Mouse (Mus musculus) stomach, postnatal 0 days (tissue): ENCODE results near the gene Tmem44. TPM values are rescaled to one million over a fixed set of nuclear protein-coding genes. Genes with fewer than 3 reads are reported as not detected.

Experiments
- ATAC-seq: fragments of 200-750 bp; cut with Nextera tagmentation; 2 replicates; pipeline ENCODE4 v1.8.0; 2017; ENCODE audit not compliant: low FRiP score, low TSS enrichment
- DNase-seq: peaks from one replicate; pipeline ENCODE4 v3.0.0-alpha.2; 2016; ENCODE audit warnings: low spot score
- H3K27ac ChIP-seq: fragments of 300-500 bp; sonication (generic); replicated peaks from 2 replicates; pipeline ENCODE4 v1.5.1; 2014; ENCODE audit warnings: mild to moderate bottlenecking, control low read depth
- H3K27me3 ChIP-seq: fragments of 300-500 bp; sonication (generic); 2 replicates; pipeline ENCODE4 v1.6.1; 2014; ENCODE audit warnings: low read length; ENCODE audit not compliant: control insufficient read depth, insufficient read depth
- H3K36me3 ChIP-seq: fragments of 300-500 bp; sonication (generic); 2 replicates; pipeline ENCODE4 v1.6.1; 2014; ENCODE audit warnings: low read length, mixed read lengths; ENCODE audit not compliant: control insufficient read depth, insufficient read depth
- H3K4me1 ChIP-seq: fragments of 300-500 bp; sonication (generic); replicated peaks from 2 replicates; pipeline ENCODE4 v1.6.1; 2014; ENCODE audit warnings: antibody characterized with exemption; ENCODE audit not compliant: control insufficient read depth, insufficient read depth
- H3K4me2 ChIP-seq: fragments of 300-500 bp; sonication (generic); replicated peaks from 2 replicates; pipeline ENCODE4 v1.6.1; 2014; ENCODE audit warnings: low read depth, mild to moderate bottlenecking, control low read depth, moderate library complexity
- H3K4me3 ChIP-seq: fragments of 300-500 bp; sonication (generic); 2 replicates; pipeline ENCODE4 v1.5.1; 2014; ENCODE audit warnings: low read depth, low read length, control low read depth
- H3K9ac ChIP-seq: fragments of 300-500 bp; sonication (generic); 2 replicates; pipeline ENCODE4 v1.6.1; 2014; ENCODE audit warnings: mild to moderate bottlenecking, low read length, control low read depth, mixed read lengths
- H3K9me3 ChIP-seq: fragments of 300-500 bp; sonication (generic); 2 replicates; pipeline ENCODE4 v1.6.1; 2016; ENCODE audit warnings: low read length; ENCODE audit not compliant: control insufficient read depth
- CTCF ChIP-seq: IDR thresholded peaks from 2 replicates; pipeline ENCODE4 v1.5.1; 2016; ENCODE audit warnings: antibody characterized with exemption, low read depth, mild to moderate bottlenecking, moderate library complexity
- EP300 ChIP-seq: optimal IDR thresholded peaks from 2 replicates; pipeline ENCODE3; 2016; ENCODE audit warnings: antibody characterized with exemption
- WGBS: fragments of 180-500 bp; shearing (Covaris S2); extraction: QIAGEN DNeasy Blood & Tissue Kit; methylation state at CpG from one replicate; pipeline ENCODE4 v1.1.7; 2014; 5-methylcytosine and 5-hydroxymethylcytosine counted together
- polyA plus RNA-seq: library from polyadenylated mRNA; unstranded; fragments of >200 nt; fragmentation: Nextera tagmentation; extraction: Ambion mirVana; gene quantifications from 2 replicates; pipeline ENCODE4 v1.2.1, GENCODE M21; 2015

Gene Tmem44
- polyA plus RNA-seq, 1 experiment from 2014 or later = 3.5 TPM

DNA sequence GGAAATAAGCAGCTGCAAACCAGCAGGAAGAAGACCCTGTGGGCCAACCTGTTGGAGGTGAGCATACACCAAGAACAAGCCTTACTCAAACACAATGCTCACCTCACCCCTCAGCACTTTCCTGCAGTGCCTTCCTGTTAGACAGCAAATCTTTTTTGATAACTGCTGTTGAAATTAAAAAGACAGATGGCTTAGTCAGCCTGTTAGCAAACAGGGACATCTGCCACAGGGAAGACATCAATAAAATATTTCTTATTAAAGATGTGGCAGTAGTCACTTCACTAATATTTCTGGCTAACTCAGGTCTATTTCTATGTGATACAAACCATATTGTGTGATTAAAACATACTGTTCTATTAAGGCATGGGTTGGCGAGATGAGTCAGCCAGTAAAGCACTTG lies 25.8 kb upstream of the Tmem44 start:
- DNase-seq = no peak
- ATAC-seq = no peak
- Histone ChIP-seq H3K36me3 (peaks cover 31% of the 10 kb centered on the region), H3K4me3 (no peak overlapping the region), H3K27ac (no peak overlapping the region), H3K4me1 (no peaks in the 10 kb centered on the region), H3K9ac (no peak overlapping the region), H3K27me3 (no peaks in the 10 kb centered on the region), H3K4me2 (no peak overlapping the region), H3K9me3 (no peaks in the 10 kb centered on the region)
- WGBS = 82% methylated on average over 1 of the region's 1 CpGs
- TF ChIP-seq CTCF (no peak), EP300 (no peak)

DNA sequence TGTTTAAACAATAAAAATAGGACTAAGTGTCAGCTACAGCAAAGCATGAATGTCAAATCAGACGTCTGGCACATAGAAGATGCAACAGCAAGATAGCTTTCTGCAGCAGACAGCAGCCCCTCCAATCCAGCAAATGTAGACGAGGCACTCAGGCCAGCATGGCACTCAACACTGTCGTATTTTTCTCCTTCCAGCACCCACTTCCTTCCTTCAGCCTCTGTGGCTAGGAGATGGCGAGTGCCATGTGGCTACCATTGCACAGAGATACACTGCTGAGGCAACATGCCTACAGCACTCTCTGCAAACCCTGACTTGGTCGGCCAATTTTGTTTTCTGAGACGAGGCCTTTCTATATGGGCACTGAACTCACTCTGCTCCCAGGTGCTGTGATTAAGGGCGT lies 25.2 kb upstream of the Tmem44 start:
- Histone ChIP-seq H3K9ac (no peak overlapping the region), H3K4me3 (no peak overlapping the region), H3K4me2 (no peak overlapping the region), H3K36me3 (peaks cover 35% of the 10 kb centered on the region), H3K27ac (no peak overlapping the region), H3K27me3 (no peaks in the 10 kb centered on the region), H3K9me3 (no peaks in the 10 kb centered on the region), H3K4me1 (no peaks in the 10 kb centered on the region)
- TF ChIP-seq EP300 (no peak), CTCF (no peak)
- no peak for ATAC-seq
- no peak for DNase-seq
- WGBS = 83% methylated on average over 7 of the region's 7 CpGs

- Histone ChIP-seq H3K27me3 (no peaks in the 10 kb centered on the region), H3K27ac (no peak overlapping the region), H3K4me3 (no peak overlapping the region), H3K4me2 (no peak overlapping the region), H3K9ac (no peak overlapping the region), H3K9me3 (no peaks in the 10 kb centered on the region), H3K4me1 (no peaks in the 10 kb centered on the region), H3K36me3 (peaks cover 44% of the 10 kb centered on the region)
- no peak for DNase-seq
- 40% methylated on average over 4 of the region's 4 CpGs for WGBS
- no peak for ATAC-seq
- 0 out of 2 replicates have a peak, but pooled peaks have one; percentile 4 for TF ChIP-seq CTCF
- TF ChIP-seq EP300 = no peak
Observed at GRCm38 (mm10) chr16:30572239-30572638, 21.6 kb upstream of the Tmem44 start.

DNA sequence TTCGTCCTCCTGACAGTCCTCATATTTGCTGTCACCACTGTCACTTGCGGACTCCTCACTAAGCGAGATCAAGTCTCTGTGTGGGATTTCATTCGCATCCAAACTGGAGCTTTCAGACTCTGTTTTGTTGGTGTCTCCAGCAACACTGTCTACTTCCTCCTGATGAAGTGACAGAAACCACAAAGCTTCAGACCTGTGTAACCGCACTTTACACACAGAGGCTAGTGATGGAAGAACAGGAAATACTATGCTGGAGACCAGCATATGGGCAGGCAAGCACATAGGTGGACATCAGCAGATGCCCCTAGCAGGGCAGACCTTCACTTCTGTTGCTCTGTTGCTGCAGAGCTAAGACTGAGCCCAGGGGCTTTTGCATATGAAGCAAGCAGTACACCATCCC lies 20.7 kb upstream of the Tmem44 start:
- DNase-seq (no peak), ATAC-seq (no peak)
- whole genome bisulfite sequencing = 97% methylated on average over 5 of the region's 5 CpGs
- H3K36me3 ChIP-seq = peaks cover 45% of the 10 kb centered on the region
- no peak overlapping the region for H3K27ac ChIP-seq
- H3K27me3 ChIP-seq = no peaks in the 10 kb centered on the region
- no peak for TF ChIP-seq CTCF
- no peak for TF ChIP-seq EP300
- no peak overlapping the region for H3K9ac ChIP-seq
- H3K4me3 ChIP-seq = no peak overlapping the region
- H3K4me2 ChIP-seq = no peak overlapping the region
- no peaks in the 10 kb centered on the region for H3K9me3 ChIP-seq
- no peaks in the 10 kb centered on the region for H3K4me1 ChIP-seq

GRCm38 (mm10) chr16:30570173-30570572 lies 19.5 kb upstream of the Tmem44 start:
- Histone ChIP-seq H3K36me3 (peaks cover 42% of the 10 kb centered on the region), H3K9me3 (no peaks in the 10 kb centered on the region), H3K4me2 (no peak overlapping the region), H3K9ac (no peak overlapping the region), H3K4me1 (no peaks in the 10 kb centered on the region), H3K27ac (no peak overlapping the region), H3K27me3 (no peaks in the 10 kb centered on the region), H3K4me3 (no peak overlapping the region)
- WGBS = 93% methylated on average over 4 of the region's 4 CpGs
- TF ChIP-seq CTCF = peak; percentile 26; the same call in 1 of the 2 replicates
- no peak for TF ChIP-seq EP300
- no peak for DNase-seq
- ATAC-seq = no peak

DNA sequence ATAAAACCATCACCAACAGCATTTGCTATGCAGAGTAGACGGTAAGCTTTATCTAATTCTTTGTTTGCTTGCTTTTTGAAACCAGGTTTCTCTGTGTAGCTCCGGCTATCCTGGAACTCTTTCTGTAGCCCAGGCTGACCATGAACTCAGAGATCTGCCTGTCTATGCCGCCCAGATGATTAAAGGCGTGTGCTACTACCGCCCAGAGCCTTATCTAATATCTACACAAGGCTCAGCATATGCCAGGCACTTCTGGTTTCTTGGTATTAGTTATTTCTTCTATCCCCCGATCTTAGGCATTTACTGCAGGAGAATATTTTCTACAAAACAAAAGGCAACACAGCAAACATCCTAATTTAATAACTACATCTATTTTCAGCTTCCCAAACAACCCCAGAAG lies 15.0 kb upstream of the Tmem44 start:
- H3K9me3 ChIP-seq = no peaks in the 10 kb centered on the region
- TF ChIP-seq CTCF (no peak), EP300 (no peak)
- no peak overlapping the region for H3K9ac ChIP-seq
- H3K27me3 ChIP-seq = no peaks in the 10 kb centered on the region
- H3K27ac ChIP-seq = no peak overlapping the region
- no peak overlapping the region for H3K4me3 ChIP-seq
- WGBS = 87% methylated on average over 6 of the region's 6 CpGs
- peaks cover 52% of the 10 kb centered on the region for H3K36me3 ChIP-seq
- no peaks in the 10 kb centered on the region for H3K4me1 ChIP-seq
- ATAC-seq (no peak), DNase-seq (no peak)
- no peak overlapping the region for H3K4me2 ChIP-seq
